Mouse (Mus musculus) left cerebral cortex, postnatal 36 days (tissue): ENCODE results near the gene Hoxb3. TPM values are rescaled to one million over a fixed set of nuclear protein-coding genes. Genes with fewer than 3 reads are reported as not detected.

Experiments used
- DNase-seq, 2 experiments: peaks; one replicate each; pipeline ENCODE4 v3.0.0; 2021 to 2022; ENCODE audit warnings: low spot score in 2 of 2, mixed read lengths in 1 of 2
- intact Hi-C: fragments of 180-260 bp; cut with DNase I; formaldehyde crosslinking; loops from one replicate; pipeline ENCODE4 v1.15.1; 2025
- total RNA-seq, 2 experiments: library from RNA; stranded (reverse); gene quantifications; 2 replicates each; pipeline ENCODE4 v1.2.3; 2021

Gene Hoxb3
- total RNA-seq, 2 experiments from 2014 or later, result not detected

DNA sequence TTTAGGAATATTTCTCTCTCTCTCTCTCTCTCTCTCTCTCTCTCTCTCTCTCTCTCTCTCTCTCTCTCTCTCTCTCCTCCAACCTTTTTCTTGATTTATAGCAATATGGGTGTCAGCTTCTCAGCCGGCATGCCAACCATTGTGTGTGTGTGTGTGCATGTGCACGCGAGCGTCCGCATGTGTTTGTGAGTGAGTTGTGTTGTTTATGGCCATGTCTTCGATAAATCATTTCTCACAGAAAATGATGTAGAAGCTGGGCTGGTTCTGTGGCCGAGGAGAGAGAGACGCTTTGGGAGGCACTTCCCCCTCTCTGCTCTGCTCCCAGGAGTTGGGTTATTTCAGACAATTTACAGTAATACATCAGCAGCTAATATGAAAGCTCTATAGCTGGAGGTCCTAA is 5.5 kb downstream of the Hoxb3 start:
- intact Hi-C loops, result no loop called here
- no peak for DNase-seq

GRCm38 (mm10) chr11:96332105-96332504 is 9.0 kb downstream of the Hoxb3 start:
- intact Hi-C loops, result no loop called here

DNA sequence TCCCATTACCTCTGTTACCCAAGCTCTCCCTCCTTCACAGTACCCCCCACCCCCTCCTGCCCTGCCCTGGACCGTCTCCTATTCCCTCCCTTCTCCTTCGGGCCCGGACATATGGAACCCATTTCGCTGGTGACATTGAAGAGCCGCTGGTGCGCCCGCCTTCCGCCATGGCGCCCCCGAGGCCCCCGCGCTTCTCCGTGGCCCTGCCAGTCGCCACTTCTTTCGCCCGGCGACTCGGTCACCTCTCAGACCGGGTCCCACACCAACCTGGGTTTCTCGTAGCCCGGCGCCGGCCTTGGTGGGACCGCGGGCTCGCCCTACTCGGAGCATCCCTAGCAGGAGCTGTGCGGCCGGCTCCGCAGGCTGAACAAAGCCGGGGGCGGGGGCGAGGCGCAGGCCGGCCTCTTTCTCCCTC is 9.5 kb downstream of the Hoxb3 start:
- no peak for DNase-seq
- intact Hi-C loops, result no loop called here

More at GRCm38 (mm10) chr11:96332105-96332504, 9.0 kb downstream of the Hoxb3 start:
- no peak for DNase-seq

GRCm38 (mm10) chr11:96333241-96334001 is 10.3 kb downstream of the Hoxb3 start:
- intact Hi-C loops, result no loop called here
- no peak for DNase-seq

DNA sequence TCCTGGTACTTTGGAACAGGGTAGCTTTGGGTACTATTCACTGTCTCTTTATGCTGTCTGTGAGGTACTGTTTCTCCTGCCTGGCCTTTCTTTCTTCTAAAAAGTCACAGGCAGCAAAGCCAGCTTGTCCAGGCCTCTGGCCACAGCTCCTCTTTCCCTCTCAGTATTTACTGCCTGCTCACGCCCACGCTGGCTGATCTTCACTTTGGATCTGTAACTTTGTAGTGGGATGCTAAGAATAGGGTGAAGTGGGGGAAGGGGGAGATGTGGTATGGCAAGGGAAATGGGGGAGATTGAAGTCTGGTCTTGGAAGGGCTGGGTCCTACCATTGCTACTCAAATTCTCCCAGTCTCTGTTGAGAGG is 10.9 kb downstream of the Hoxb3 start:
- intact Hi-C loops, result no loop called here

GRCm38 (mm10) chr11:96334998-96335397 is 11.9 kb downstream of the Hoxb3 start:
- no peak for DNase-seq

More for the DNA sequence above, 10.9 kb downstream of the Hoxb3 start:
- DNase-seq, result no peak

DNA sequence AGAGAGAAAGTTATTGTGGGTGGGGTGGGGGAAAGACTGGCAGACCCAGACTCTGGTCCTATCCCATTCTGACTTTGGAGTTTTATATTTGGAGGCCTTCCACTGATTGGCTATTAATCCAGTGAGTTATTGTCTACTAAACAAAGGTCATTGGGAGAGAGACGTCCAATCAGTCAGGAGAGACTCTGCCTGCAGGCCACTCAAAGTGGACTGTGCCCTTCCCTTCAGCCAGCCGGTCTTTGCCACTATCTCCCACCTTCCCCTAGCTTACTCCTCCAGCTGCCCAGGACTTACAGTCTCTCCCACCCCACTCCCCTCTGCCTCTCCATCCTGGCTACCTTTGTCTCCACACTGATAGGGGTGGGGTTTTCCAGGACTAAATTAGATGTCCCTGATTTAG is 13.5 kb downstream of the Hoxb3 start:
- no peak for DNase-seq
- intact Hi-C loops, result no loop called here

More at GRCm38 (mm10) chr11:96334998-96335397, 11.9 kb downstream of the Hoxb3 start:
- intact Hi-C loops, result no loop called here

- intact Hi-C loops, result no loop called here
Observed at GRCm38 (mm10) chr11:96337026-96337425, 13.9 kb downstream of the Hoxb3 start.

DNA sequence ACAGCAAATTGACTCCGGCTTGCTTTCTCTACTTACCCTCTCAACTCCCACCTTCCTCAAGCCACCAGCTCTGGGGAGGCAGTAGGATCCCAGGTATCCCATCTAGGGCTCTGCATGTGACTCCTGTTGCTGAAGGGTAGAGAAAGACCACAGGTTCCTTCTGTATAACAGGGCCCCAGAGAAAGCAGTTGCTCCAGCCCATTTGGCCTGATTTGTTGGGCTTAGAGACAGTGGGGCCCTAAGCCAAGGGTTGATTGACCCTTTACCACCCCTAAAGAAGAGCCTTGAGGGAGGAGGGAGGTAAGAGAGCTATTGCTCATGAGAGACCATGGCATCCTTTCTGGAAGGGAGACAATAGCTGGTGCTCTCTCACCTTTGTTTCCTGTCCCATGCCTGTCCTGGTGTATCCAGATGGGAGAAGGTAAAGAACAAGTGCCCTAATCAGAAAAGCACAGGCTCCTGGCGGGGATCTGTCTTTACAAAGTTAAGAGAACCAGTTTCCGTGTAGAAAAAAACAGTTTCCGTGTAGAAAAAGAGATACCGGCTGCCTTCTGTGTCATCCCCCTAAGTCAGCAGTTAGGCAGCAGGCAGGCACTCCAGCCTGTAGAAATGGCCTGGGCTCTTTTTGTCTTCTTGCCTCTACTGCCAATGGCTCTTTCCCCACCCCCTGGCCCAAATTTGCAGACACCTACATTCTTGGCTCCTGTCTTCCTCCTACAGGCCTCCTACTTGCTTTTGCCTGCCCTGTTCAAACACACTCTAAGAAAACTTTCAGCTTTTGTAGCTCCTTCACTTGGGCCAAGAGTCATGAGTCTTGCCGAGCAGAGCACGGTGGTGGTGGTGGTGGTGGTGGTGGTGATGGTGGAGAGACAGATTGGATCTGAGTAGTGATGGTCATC is 16.1 kb downstream of the Hoxb3 start:
- DNase-seq, result no peak
- intact Hi-C loops, result no loop called here

More at GRCm38 (mm10) chr11:96337026-96337425, 13.9 kb downstream of the Hoxb3 start:
- no peak for DNase-seq

DNA sequence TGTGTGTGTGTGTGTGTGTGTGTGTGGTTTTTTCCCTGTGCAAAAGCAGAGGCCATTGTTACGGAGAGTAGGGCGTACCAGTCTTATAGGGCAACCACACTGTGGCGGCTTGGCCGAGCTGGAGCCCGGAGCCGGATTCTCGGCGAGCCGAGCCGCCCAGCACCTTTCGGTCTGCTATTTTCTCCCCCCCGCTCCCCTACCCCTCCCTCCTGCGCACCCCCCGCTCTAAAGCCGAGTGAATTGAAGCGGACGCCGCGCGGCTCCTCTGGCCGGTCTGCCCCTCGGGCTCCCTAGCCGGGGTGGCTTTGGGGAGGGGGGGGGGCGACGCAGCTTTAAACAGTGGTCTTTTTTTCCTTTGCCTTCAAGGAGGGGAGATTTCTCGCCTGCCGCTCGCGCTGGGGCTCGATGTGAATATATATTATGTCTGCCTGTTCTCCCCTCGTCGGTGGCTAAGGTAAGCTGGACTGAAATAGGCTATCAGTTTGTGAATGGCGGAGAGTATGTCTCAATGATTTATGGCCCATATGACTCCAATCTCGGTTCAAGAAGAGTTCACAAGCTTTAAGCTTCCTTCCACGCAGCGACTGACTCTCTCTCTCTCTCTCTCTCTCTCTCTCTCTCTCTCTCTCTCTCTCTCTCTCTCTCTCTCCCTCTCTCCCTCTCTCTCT is 17.7 kb downstream of the Hoxb3 start:
- intact Hi-C loops, result no loop called here

GRCm38 (mm10) chr11:96341701-96342575 is 18.8 kb downstream of the Hoxb3 start:
- intact Hi-C loops, result no loop called here
- no peak for DNase-seq

More for the DNA sequence above, 17.7 kb downstream of the Hoxb3 start:
- DNase-seq, result no peak

DNA sequence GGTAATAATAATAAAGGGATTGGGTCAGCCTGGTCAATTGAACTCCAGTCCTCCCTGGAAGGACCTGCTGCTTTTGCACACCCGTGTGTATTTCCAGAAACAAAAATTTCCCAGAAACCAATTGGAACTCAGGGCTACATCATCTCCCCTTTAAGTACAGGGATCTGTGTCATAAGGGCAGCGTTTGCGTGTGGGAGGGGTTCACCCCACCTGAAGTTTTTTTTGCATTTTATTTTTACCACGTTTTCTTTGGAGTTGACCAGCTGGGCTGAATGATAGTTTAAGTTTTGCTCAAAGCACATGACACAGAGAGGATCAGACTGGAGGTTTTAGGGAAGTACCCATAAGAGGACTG is 19.4 kb downstream of the Hoxb3 start:
- DNase-seq, result no peak
- intact Hi-C loops, result no loop called here

DNA sequence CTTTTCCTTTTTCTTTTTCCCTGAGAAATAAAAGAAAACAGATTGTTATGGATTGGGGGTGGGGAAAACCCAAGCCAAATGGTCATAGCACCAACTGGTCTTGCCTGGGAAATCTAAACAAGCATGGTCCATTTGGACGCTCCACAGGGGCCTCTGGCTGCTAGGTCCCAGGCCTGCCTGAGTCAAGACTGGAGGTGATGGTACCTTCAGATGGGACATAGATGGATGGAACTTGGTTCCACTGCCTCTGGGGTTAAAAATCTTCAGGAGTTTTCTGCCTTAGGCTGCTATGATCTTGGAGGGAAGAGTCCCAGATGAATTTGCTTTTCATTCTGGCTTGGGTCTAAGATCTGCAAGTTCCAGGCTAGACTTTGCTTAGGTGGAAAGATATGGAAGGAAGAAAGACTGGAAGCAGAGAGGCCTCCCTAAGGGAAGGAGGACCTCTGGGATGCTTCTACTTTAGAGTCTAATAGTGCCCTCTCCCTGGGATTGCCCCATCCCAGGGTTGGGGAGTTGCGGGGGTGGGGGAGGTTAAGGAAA is 20.1 kb downstream of the Hoxb3 start:
- intact Hi-C loops, result no loop called here
- no peak for DNase-seq

GRCm38 (mm10) chr11:96344061-96344877 is 21.1 kb downstream of the Hoxb3 start:
- DNase-seq, result no peak
- intact Hi-C loops, result no loop called here

DNA sequence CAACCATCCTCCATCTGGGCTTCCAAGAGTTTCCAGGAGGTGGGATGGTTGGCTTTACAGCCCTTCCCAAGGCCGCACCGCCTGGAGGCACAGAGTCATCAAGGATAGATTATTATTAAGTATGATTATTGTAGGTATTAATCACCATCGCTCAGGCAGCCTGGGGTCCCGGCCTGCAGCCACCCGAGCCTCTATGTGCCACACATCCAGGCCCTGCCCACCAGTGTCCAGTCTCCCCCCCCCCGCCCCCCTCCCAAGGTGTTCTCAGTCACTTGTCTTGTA is 21.7 kb downstream of the Hoxb3 start:
- intact Hi-C loops, result no loop called here
- DNase-seq, result no peak

- intact Hi-C loops, result no loop called here
- no peak for DNase-seq
Observed at GRCm38 (mm10) chr11:96345220-96345892, 22.2 kb downstream of the Hoxb3 start.

DNA sequence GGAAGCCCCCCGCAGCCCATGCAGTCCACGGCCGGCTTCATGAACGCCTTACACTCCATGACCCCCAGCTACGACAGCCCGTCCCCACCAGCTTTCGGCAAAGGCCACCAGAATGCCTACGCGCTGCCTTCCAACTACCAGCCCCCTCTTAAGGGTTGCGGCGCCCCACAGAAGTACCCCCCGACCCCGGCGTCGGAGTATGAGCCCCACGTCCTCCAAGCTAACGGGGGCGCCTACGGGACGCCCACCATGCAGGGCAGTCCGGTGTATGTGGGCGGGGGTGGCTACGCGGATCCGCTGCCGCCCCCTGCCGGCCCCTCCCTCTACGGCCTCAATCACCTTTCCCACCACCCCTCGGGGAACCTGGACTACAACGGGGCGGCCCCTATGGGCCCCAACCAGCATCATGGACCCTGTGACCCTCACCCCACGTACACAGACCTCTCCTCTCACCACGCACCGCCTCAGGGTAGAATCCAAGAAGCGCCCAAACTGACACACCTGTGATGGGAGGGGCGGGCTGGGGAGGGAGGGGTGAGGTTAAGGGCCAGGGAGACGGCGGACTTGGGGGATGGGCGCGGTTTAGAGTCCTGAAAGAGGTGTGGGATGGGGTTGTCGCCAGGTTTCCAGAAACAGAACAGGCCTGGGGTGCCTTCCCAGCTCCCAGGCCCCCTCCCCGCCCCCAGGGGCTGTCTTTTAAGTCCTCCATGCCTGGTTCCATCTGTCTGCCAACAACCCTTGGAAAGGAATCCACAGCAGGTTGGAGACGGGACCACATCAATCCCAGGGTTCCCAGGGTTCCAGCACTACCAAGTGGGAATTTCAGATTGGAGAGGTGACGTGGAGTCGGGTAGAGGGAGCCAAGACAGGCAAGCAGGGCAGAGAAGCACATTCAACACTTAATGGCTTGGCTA is 23.0 kb downstream of the Hoxb3 start:
- DNase-seq, result no peak
- intact Hi-C loops, result no loop called here
